Mouse (Mus musculus) stomach, postnatal 0 days (tissue): ENCODE data around the gene Hyal2. TPM values are rescaled to one million over a fixed set of nuclear protein-coding genes. Genes with fewer than 3 reads are reported as not detected.

Experiments used
- ATAC-seq: fragments of 200-750 bp; cut with Nextera tagmentation; 2 replicates; pipeline ENCODE4 v1.8.0; 2017; ENCODE audit not compliant: low FRiP score, low TSS enrichment
- DNase-seq: peaks from one replicate; pipeline ENCODE4 v3.0.0-alpha.2; 2016; ENCODE audit warnings: low spot score
- H3K27ac ChIP-seq: fragments of 300-500 bp; sonication (generic); replicated peaks from 2 replicates; pipeline ENCODE4 v1.5.1; 2014; ENCODE audit warnings: mild to moderate bottlenecking, control low read depth
- H3K27me3 ChIP-seq: fragments of 300-500 bp; sonication (generic); 2 replicates; pipeline ENCODE4 v1.6.1; 2014; ENCODE audit warnings: low read length; ENCODE audit not compliant: control insufficient read depth, insufficient read depth
- H3K36me3 ChIP-seq: fragments of 300-500 bp; sonication (generic); 2 replicates; pipeline ENCODE4 v1.6.1; 2014; ENCODE audit warnings: low read length, mixed read lengths; ENCODE audit not compliant: control insufficient read depth, insufficient read depth
- H3K4me1 ChIP-seq: fragments of 300-500 bp; sonication (generic); replicated peaks from 2 replicates; pipeline ENCODE4 v1.6.1; 2014; ENCODE audit warnings: antibody characterized with exemption; ENCODE audit not compliant: control insufficient read depth, insufficient read depth
- H3K4me2 ChIP-seq: fragments of 300-500 bp; sonication (generic); replicated peaks from 2 replicates; pipeline ENCODE4 v1.6.1; 2014; ENCODE audit warnings: low read depth, mild to moderate bottlenecking, control low read depth, moderate library complexity
- H3K4me3 ChIP-seq: fragments of 300-500 bp; sonication (generic); 2 replicates; pipeline ENCODE4 v1.5.1; 2014; ENCODE audit warnings: low read depth, low read length, control low read depth
- H3K9ac ChIP-seq: fragments of 300-500 bp; sonication (generic); 2 replicates; pipeline ENCODE4 v1.6.1; 2014; ENCODE audit warnings: mild to moderate bottlenecking, low read length, control low read depth, mixed read lengths
- H3K9me3 ChIP-seq: fragments of 300-500 bp; sonication (generic); 2 replicates; pipeline ENCODE4 v1.6.1; 2016; ENCODE audit warnings: low read length; ENCODE audit not compliant: control insufficient read depth
- CTCF ChIP-seq: IDR thresholded peaks from 2 replicates; pipeline ENCODE4 v1.5.1; 2016; ENCODE audit warnings: antibody characterized with exemption, low read depth, mild to moderate bottlenecking, moderate library complexity
- EP300 ChIP-seq: optimal IDR thresholded peaks from 2 replicates; pipeline ENCODE3; 2016; ENCODE audit warnings: antibody characterized with exemption
- WGBS: fragments of 180-500 bp; shearing (Covaris S2); extraction: QIAGEN DNeasy Blood & Tissue Kit; methylation state at CpG from one replicate; pipeline ENCODE4 v1.1.7; 2014; 5-methylcytosine and 5-hydroxymethylcytosine counted together
- polyA plus RNA-seq: library from polyadenylated mRNA; unstranded; fragments of >200 nt; fragmentation: Nextera tagmentation; extraction: Ambion mirVana; gene quantifications from 2 replicates; pipeline ENCODE4 v1.2.1, GENCODE M21; 2015

Gene Hyal2
- polyA plus RNA-seq, 1 experiment from 2014 or later: 50.4 TPM

DNA sequence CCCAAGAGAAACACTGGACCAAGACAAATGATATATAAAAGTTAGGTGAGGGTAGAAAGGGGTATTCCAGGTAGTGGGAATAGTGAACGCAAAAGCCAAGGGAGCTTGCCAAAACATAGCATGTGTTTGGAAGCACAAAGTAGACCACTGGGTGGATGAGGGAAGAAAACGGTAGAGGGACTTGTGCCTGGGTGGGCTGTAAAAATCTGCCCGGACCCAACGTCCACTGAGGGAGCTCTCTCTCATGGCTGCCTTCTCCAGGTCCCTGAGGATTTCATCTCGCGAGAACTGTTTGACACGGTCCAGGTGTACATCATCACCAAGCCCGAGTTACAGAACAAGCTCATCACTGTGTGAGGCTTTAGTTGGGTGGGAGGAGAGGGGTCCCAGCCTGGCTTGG is 25.0 kb upstream of the Hyal2 start:
- Histone ChIP-seq H3K27me3 (no peaks in the 10 kb centered on the region), H3K9ac (peak overlapping the region; percentile 55; the same call in 1 of the 2 replicates), H3K4me3 (peak overlapping the region; percentile 63), H3K9me3 (no peaks in the 10 kb centered on the region), H3K4me1 (0 out of 2 replicates have a peak, but pooled peaks cover 2% of the 10 kb centered on the region), H3K4me2 (peak overlapping the region; percentile 78), H3K27ac (no peak overlapping the region), H3K36me3 (peaks cover 13% of the 10 kb centered on the region)
- no peak for ATAC-seq
- TF ChIP-seq CTCF: no peak
- TF ChIP-seq EP300: no peak
- DNase-seq: no peak
- 35% methylated on average over 8 of the region's 8 CpGs for WGBS

DNA sequence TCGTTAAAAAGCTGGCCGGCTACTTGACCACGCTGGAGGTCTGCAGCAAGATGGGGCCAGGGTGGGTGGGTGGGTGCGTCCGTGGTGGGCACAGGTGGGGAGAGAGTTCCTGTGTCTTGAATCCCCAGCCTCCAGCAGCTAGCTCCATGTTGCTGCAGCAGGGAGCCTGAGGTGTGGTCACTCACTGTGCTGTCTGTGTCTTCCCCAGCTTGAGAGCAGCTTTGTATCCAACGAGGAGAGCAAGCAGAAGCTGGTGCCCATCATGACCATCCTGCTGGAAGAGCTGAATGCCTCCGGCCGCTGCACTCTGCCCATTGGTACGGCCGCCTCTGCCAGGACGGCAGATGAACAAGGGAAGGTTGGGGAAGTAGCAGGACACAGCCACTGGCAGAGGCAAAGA is 24.4 kb upstream of the Hyal2 start:
- H3K4me1 ChIP-seq: 0 out of 2 replicates have a peak, but pooled peaks cover 2% of the 10 kb centered on the region
- peaks cover 13% of the 10 kb centered on the region for H3K36me3 ChIP-seq
- whole genome bisulfite sequencing: 82% methylated on average over 11 of the region's 11 CpGs

DNA sequence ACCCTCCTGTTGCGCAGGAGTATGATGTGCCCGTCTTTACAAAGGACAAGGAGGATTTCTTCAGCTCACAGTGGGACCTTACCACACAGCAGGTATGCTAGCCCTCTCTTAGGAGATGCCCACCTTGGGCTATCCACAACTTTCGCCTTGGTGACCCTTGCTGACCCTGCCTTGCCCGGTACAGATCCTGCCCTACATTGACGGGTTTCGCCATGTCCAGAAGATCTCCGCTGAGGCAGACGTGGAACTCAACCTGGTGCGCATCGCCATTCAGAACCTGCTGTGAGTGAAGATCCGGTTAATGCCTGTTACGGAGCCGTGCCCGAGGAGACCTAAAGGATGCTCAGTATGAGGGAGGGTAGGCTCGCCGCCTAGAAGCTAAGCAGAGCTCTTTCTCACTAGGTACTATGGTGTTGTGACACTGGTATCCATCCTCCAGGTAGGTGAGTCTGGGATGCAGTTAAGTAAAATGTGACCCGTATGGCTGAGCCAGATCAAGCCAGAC is 23.5 kb upstream of the Hyal2 start:
- Histone ChIP-seq H3K27me3 (no peaks in the 10 kb centered on the region), H3K4me1 (0 out of 2 replicates have a peak, but pooled peaks cover 2% of the 10 kb centered on the region), H3K27ac (no peak overlapping the region), H3K9ac (no peak overlapping the region), H3K4me3 (no peak overlapping the region), H3K36me3 (peaks cover 10% of the 10 kb centered on the region), H3K9me3 (no peaks in the 10 kb centered on the region), H3K4me2 (no peak overlapping the region)
- no peak for TF ChIP-seq CTCF
- no peak for TF ChIP-seq EP300
- 93% methylated on average over 17 of the region's 17 CpGs for WGBS
- no peak for ATAC-seq
- DNase-seq: no peak

More for the DNA sequence above, 24.4 kb upstream of the Hyal2 start:
- no peaks in the 10 kb centered on the region for H3K9me3 ChIP-seq
- no peak for ATAC-seq
- no peak for DNase-seq
- H3K4me3 ChIP-seq: no peak overlapping the region
- H3K9ac ChIP-seq: no peak overlapping the region
- TF ChIP-seq EP300 (no peak), CTCF (no peak)
- no peak overlapping the region for H3K4me2 ChIP-seq
- no peak overlapping the region for H3K27ac ChIP-seq
- H3K27me3 ChIP-seq: no peaks in the 10 kb centered on the region

DNA sequence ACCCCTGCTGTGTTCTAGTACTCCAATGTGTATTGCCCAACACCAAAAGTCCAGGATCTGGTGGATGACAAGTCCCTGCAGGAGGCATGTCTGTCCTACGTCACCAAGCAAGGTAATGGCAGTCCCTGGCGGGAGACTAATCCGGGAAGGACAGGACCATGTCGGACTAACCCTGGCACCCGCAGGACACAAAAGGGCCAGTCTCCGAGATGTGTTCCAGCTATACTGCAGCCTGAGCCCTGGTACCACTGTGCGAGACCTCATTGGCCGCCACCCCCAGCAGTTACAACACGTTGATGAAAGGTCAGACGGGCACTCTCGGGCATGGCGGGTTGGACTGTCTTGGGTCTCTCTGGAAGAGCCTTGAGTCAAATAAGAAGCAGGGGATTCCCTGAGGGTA is 23.0 kb upstream of the Hyal2 start:
- Histone ChIP-seq H3K36me3 (peaks cover 7% of the 10 kb centered on the region), H3K4me1 (0 out of 2 replicates have a peak, but pooled peaks cover 2% of the 10 kb centered on the region), H3K4me3 (no peak overlapping the region), H3K27ac (no peak overlapping the region), H3K9me3 (no peaks in the 10 kb centered on the region), H3K27me3 (no peaks in the 10 kb centered on the region), H3K9ac (no peak overlapping the region), H3K4me2 (no peak overlapping the region)
- 88% methylated on average over 12 of the region's 12 CpGs for WGBS
- TF ChIP-seq EP300: no peak
- no peak for TF ChIP-seq CTCF
- no peak for DNase-seq
- no peak for ATAC-seq

DNA sequence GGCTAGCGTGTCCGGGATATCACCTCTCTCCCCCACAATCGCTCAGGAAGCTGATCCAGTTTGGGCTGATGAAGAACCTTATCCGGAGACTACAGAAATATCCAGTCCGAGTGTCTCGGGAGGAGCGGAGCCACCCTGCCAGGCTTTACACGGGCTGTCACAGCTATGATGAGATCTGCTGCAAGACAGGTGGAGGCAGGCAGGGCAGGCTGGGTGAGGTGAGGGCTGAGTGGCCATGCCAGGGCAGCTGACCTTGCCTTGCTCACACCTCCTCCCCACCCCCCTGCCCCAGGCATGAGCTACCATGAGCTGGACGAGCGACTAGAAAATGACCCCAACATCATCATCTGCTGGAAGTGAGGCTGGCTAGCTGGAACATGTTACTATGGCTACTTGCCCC is 22.5 kb upstream of the Hyal2 start:
- ATAC-seq: no peak
- Histone ChIP-seq H3K27me3 (no peaks in the 10 kb centered on the region), H3K27ac (no peak overlapping the region), H3K4me2 (no peak overlapping the region), H3K9me3 (no peaks in the 10 kb centered on the region), H3K36me3 (peaks cover 4% of the 10 kb centered on the region; the same call in 1 of the 2 replicates), H3K9ac (no peak overlapping the region), H3K4me3 (no peak overlapping the region), H3K4me1 (0 out of 2 replicates have a peak, but pooled peaks cover 2% of the 10 kb centered on the region)
- 85% methylated on average over 10 of the region's 10 CpGs for WGBS
- no peak for DNase-seq
- TF ChIP-seq EP300 (no peak), CTCF (no peak)

DNA sequence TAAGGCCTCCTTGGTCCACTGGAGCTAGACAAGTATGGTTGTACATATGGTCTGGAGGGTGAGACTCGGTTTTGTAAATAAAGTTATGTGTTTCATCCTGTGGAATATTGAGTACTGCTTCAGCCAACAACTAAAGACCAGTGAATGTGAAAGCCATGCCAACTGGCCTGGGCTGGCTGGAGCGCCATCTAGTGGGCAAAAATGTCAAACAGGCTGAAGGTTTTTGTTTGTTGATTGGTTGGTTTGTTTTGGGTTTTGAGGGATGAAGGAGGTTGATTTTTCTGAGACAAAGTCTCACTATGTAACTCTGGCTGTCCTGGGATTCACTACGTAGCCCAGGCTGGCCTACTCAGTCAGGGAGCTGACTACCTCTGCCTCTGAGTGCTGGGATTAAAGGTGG is 22.1 kb upstream of the Hyal2 start:
- Histone ChIP-seq H3K4me2 (no peak overlapping the region), H3K4me3 (no peak overlapping the region), H3K9ac (no peak overlapping the region), H3K27ac (no peak overlapping the region), H3K9me3 (no peaks in the 10 kb centered on the region), H3K36me3 (peaks cover 4% of the 10 kb centered on the region; the same call in 1 of the 2 replicates), H3K27me3 (no peaks in the 10 kb centered on the region), H3K4me1 (0 out of 2 replicates have a peak, but pooled peaks cover 2% of the 10 kb centered on the region)
- 7% methylated on average over 3 of the region's 3 CpGs for WGBS
- ATAC-seq (no peak), DNase-seq (peak; percentile 79)
- TF ChIP-seq CTCF (peak; percentile 96), EP300 (no peak)
